Mouse (Mus musculus): ENCODE measurements around the gene Foxa3. TPM values are rescaled to one million over a fixed set of nuclear protein-coding genes. Genes with fewer than 3 reads are reported as not detected.
"Not testable (repeated sequence)": the region's sequence is repeated elsewhere in the genome, so short reads cannot be mapped to it uniquely, and the experiment has no call there.

Gene Foxa3
- not detected in 2 replicates for total RNA-seq (2017)

GRCm38 (mm10) chr7:19023357-19023814 is at the start of gene Foxa3:
Foxa3 (minus strand) TSS chr7:19023538.
- ATAC-seq (ENCODE audit: extremely low read depth, insufficient number of reproducible peaks, low FRiP score, poor library complexity, severe bottlenecking): no peak

GRCm38 (mm10) chr7:19071024-19071423 is 47.7 kb upstream of the Foxa3 start:
- ATAC-seq (ENCODE audit: extremely low read depth, insufficient number of reproducible peaks, low FRiP score, poor library complexity, severe bottlenecking): not testable (repeated sequence)

GRCm38 (mm10) chr7:19069500-19069899 is 46.2 kb upstream of the Foxa3 start:
- ATAC-seq (ENCODE audit: extremely low read depth, insufficient number of reproducible peaks, low FRiP score, poor library complexity, severe bottlenecking): no peak

GRCm38 (mm10) chr7:19068707-19069106 is 45.4 kb upstream of the Foxa3 start:
- ATAC-seq (ENCODE audit: extremely low read depth, insufficient number of reproducible peaks, low FRiP score, poor library complexity, severe bottlenecking): peak; percentile 46

- ATAC-seq (ENCODE audit: extremely low read depth, insufficient number of reproducible peaks, low FRiP score, poor library complexity, severe bottlenecking): no peak
These were observed 44.6 kb upstream of the Foxa3 start for GRCm38 (mm10) chr7:19067935-19068334.

- no peak for ATAC-seq (ENCODE audit: extremely low read depth, insufficient number of reproducible peaks, low FRiP score, poor library complexity, severe bottlenecking)
These were observed 43.7 kb upstream of the Foxa3 start for GRCm38 (mm10) chr7:19067063-19067462.

- no peak for ATAC-seq (ENCODE audit: extremely low read depth, insufficient number of reproducible peaks, low FRiP score, poor library complexity, severe bottlenecking)
These were observed 42.6 kb upstream of the Foxa3 start for GRCm38 (mm10) chr7:19065896-19066295.

GRCm38 (mm10) chr7:19057405-19057804 is 34.1 kb upstream of the Foxa3 start:
- no peak for ATAC-seq (ENCODE audit: extremely low read depth, insufficient number of reproducible peaks, low FRiP score, poor library complexity, severe bottlenecking)

GRCm38 (mm10) chr7:19055108-19055507 is 31.8 kb upstream of the Foxa3 start:
- no peak for ATAC-seq (ENCODE audit: extremely low read depth, insufficient number of reproducible peaks, low FRiP score, poor library complexity, severe bottlenecking)

GRCm38 (mm10) chr7:19054777-19055076 is 31.4 kb upstream of the Foxa3 start:
- no peak for ATAC-seq (ENCODE audit: extremely low read depth, insufficient number of reproducible peaks, low FRiP score, poor library complexity, severe bottlenecking)

- no peak for ATAC-seq (ENCODE audit: extremely low read depth, insufficient number of reproducible peaks, low FRiP score, poor library complexity, severe bottlenecking)
These were observed 30.9 kb upstream of the Foxa3 start, which contains the start of gene Rsph6a for GRCm38 (mm10) chr7:19054047-19054776. Rsph6a (plus strand) TSS chr7:19054690.

GRCm38 (mm10) chr7:19053136-19053532 is 29.8 kb upstream of the Foxa3 start:
- ATAC-seq (ENCODE audit: extremely low read depth, insufficient number of reproducible peaks, low FRiP score, poor library complexity, severe bottlenecking): no peak

GRCm38 (mm10) chr7:19052345-19053135 is 29.2 kb upstream of the Foxa3 start:
- ATAC-seq (ENCODE audit: extremely low read depth, insufficient number of reproducible peaks, low FRiP score, poor library complexity, severe bottlenecking): no peak

- ATAC-seq (ENCODE audit: extremely low read depth, insufficient number of reproducible peaks, low FRiP score, poor library complexity, severe bottlenecking): no peak
These were observed 27.8 kb upstream of the Foxa3 start for GRCm38 (mm10) chr7:19051161-19051560.

- ATAC-seq (ENCODE audit: extremely low read depth, insufficient number of reproducible peaks, low FRiP score, poor library complexity, severe bottlenecking): no peak
These were observed 26.8 kb upstream of the Foxa3 start for GRCm38 (mm10) chr7:19050172-19050571.

- no peak for ATAC-seq (ENCODE audit: extremely low read depth, insufficient number of reproducible peaks, low FRiP score, poor library complexity, severe bottlenecking)
These were observed 25.9 kb upstream of the Foxa3 start for GRCm38 (mm10) chr7:19049252-19049651.

- no peak for ATAC-seq (ENCODE audit: extremely low read depth, insufficient number of reproducible peaks, low FRiP score, poor library complexity, severe bottlenecking)
These were observed 24.7 kb upstream of the Foxa3 start for GRCm38 (mm10) chr7:19048006-19048527.

GRCm38 (mm10) chr7:19046286-19047069 is 23.1 kb upstream of the Foxa3 start:
- ATAC-seq (ENCODE audit: extremely low read depth, insufficient number of reproducible peaks, low FRiP score, poor library complexity, severe bottlenecking): no peak

- ATAC-seq (ENCODE audit: extremely low read depth, insufficient number of reproducible peaks, low FRiP score, poor library complexity, severe bottlenecking): no peak
These were observed 21.3 kb upstream of the Foxa3 start for GRCm38 (mm10) chr7:19044616-19045015.
